Mouse (Mus musculus) midbrain, embryonic 16.5 days (tissue): Measurements from ENCODE around the gene Zfp574. TPM values are rescaled to one million over a fixed set of nuclear protein-coding genes. Genes with fewer than 3 reads are reported as not detected.

Source experiments
- ATAC-seq: fragments of 200-750 bp; cut with Nextera tagmentation; 2 replicates; pipeline ENCODE4 v1.8.0; 2017; ENCODE audit warnings: moderate TSS enrichment
- H3K27ac ChIP-seq: fragments of 300-500 bp; sonication (generic); 2 replicates; pipeline ENCODE4 v1.5.1; 2014; ENCODE audit warnings: mild to moderate bottlenecking, low read length, mixed read lengths
- H3K27me3 ChIP-seq: fragments of 300-500 bp; sonication (generic); 2 replicates; pipeline ENCODE4 v1.6.1; 2014; ENCODE audit warnings: low read depth, low read length, mixed read lengths; ENCODE audit not compliant: control insufficient read depth, insufficient read depth
- H3K36me3 ChIP-seq: fragments of 300-500 bp; sonication (generic); 2 replicates; pipeline ENCODE4 v1.6.1; 2014; ENCODE audit warnings: mild to moderate bottlenecking, low read length, moderate library complexity, mixed read lengths; ENCODE audit not compliant: control insufficient read depth, insufficient read depth
- H3K4me1 ChIP-seq: fragments of 300-500 bp; sonication (generic); 2 replicates; pipeline ENCODE4 v1.6.1; 2014; ENCODE audit warnings: mild to moderate bottlenecking, low read length, mixed read lengths; ENCODE audit not compliant: control insufficient read depth, insufficient read depth
- H3K4me2 ChIP-seq: fragments of 300-500 bp; sonication (generic); 2 replicates; pipeline ENCODE4 v1.6.1; 2014; ENCODE audit warnings: mild to moderate bottlenecking, low read length, mixed read lengths
- H3K4me3 ChIP-seq: fragments of 300-500 bp; sonication (generic); 2 replicates; pipeline ENCODE4 v1.5.1; 2014; ENCODE audit warnings: low read depth, mild to moderate bottlenecking, low read length, moderate library complexity, mixed read lengths
- H3K9ac ChIP-seq: fragments of 300-500 bp; sonication (generic); 2 replicates; pipeline ENCODE4 v1.6.1; 2014; ENCODE audit warnings: low read depth, low read length, mixed read lengths
- H3K9me3 ChIP-seq: fragments of 300-500 bp; sonication (generic); replicated peaks from 2 replicates; pipeline ENCODE4 v1.6.1; 2014; ENCODE audit warnings: mild to moderate bottlenecking, low read length, mixed read lengths; ENCODE audit not compliant: control insufficient read depth, poor library complexity, severe bottlenecking
- WGBS: fragments of 180-500 bp; shearing (Covaris S2); extraction: QIAGEN DNeasy Blood & Tissue Kit; methylation state at CpG from one replicate; pipeline ENCODE4 v1.1.7; 2014; 5-methylcytosine and 5-hydroxymethylcytosine counted together
- polyA plus RNA-seq: library from polyadenylated mRNA; unstranded; fragments of >200 nt; fragmentation: Nextera tagmentation; extraction: Ambion mirVana; gene quantifications from 2 replicates; pipeline ENCODE4 v1.2.1, GENCODE M21; 2015

Gene Zfp574
- polyA plus RNA-seq, 1 experiment from 2014 or later = 33.7 TPM

DNA sequence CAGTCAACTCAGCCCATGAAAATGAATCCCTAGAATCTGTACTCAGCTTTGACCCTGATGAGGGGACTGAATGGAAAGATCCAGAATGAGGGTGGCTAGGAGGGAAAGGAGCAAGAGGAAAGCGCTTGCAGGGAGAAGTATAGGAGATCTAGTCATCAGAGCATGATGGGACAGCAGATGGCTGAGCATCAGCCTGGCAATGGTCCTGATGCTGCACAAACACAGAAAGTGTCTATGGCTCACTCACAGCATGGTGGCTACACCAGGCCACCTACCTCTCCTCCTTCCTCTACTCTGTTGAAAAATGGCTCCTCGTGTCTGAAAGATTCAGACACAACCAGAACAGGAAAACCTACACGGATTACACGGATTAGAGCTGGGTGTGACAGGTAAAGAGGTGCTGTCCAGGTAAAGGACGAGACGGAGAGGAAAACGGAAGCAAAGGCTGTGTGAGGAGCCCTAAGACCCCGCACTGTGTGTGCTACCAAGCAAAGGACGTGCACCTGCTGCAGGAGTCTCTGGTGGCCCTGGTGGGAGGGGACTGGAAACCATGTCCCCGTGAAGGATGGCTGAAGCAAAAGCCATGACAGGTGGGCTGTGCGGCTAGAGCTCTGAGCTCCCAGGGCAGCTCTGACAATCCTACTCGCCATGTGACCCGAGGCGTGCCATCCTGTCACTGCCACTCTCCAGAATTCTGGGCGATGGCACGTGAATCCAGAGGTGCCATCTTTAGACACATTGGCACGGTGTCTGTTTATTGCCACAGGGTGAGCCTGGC is 40.0 kb downstream of the Zfp574 start:
- no peak for ATAC-seq
- WGBS = 85% methylated on average over 17 of the region's 17 CpGs
- H3K27ac ChIP-seq = no peak overlapping the region

GRCm38 (mm10) chr7:25112956-25113603 is 40.7 kb downstream of the Zfp574 start:
- H3K4me1 ChIP-seq = no peaks in the 10 kb centered on the region
- H3K4me3 ChIP-seq = no peak overlapping the region
- no peak overlapping the region for H3K4me2 ChIP-seq
- ATAC-seq = no peak
- no peak overlapping the region for H3K27ac ChIP-seq
- H3K9me3 ChIP-seq = no peaks in the 10 kb centered on the region
- WGBS = 88% methylated on average over 16 of the region's 16 CpGs
- H3K27me3 ChIP-seq = no peaks in the 10 kb centered on the region
- peaks cover 17% of the 10 kb centered on the region for H3K36me3 ChIP-seq
- H3K9ac ChIP-seq = no peak overlapping the region

More for the DNA sequence above, 40.0 kb downstream of the Zfp574 start:
- Histone ChIP-seq H3K9me3 (no peaks in the 10 kb centered on the region), H3K4me2 (no peak overlapping the region), H3K27me3 (no peaks in the 10 kb centered on the region), H3K4me1 (no peaks in the 10 kb centered on the region), H3K9ac (no peak overlapping the region), H3K4me3 (no peak overlapping the region), H3K36me3 (peaks cover 17% of the 10 kb centered on the region)

- H3K4me3 ChIP-seq = no peak overlapping the region
- no peaks in the 10 kb centered on the region for H3K4me1 ChIP-seq
- no peak; the same call in 1 of the 2 replicates for ATAC-seq
- no peak overlapping the region for H3K27ac ChIP-seq
- H3K27me3 ChIP-seq = no peaks in the 10 kb centered on the region
- 75% methylated on average over 15 of the region's 25 CpGs for WGBS
- peaks cover 3% of the 10 kb centered on the region; the same call in 1 of the 2 replicates for H3K36me3 ChIP-seq
- no peaks in the 10 kb centered on the region for H3K9me3 ChIP-seq
- H3K4me2 ChIP-seq = no peak overlapping the region
- H3K9ac ChIP-seq = no peak overlapping the region
These were observed 47.9 kb downstream of the Zfp574 start for GRCm38 (mm10) chr7:25120061-25120834.

DNA sequence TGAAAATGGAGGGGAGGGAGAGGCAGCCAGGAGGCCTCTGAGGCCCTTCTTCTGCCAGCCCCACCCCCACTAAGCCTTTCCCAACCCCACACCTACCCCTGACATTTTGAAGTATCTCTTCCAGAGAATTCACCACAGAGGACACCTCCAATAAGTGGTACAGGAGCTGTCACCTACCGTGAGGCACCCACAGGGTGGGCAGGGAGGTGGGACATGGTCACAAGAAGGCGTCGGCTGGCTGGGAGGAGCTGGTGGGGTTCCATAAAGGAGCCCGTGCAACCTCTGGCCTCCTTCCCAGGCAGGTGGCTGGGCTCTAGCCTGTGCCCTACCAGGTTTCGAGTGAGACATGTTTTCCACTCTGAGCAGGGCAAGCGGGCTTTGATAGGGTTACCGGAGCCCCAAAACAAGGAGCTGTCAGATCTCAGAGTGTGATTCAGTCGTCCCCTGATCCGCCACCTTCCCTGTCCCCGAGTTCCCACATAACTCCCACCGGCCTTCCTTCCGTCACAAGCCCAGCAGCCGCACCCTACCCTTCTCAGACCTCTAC is 48.9 kb downstream of the Zfp574 start:
- Histone ChIP-seq H3K4me1 (no peaks in the 10 kb centered on the region), H3K36me3 (no peaks in the 10 kb centered on the region), H3K4me3 (no peak overlapping the region), H3K27ac (no peak overlapping the region), H3K9me3 (no peaks in the 10 kb centered on the region), H3K9ac (no peak overlapping the region), H3K4me2 (no peak overlapping the region), H3K27me3 (no peaks in the 10 kb centered on the region)
- ATAC-seq = no peak
- 74% methylated on average over 13 of the region's 13 CpGs for WGBS

GRCm38 (mm10) chr7:25125716-25126281 is 53.4 kb downstream of the Zfp574 start:
- H3K9ac ChIP-seq = no peak overlapping the region
- no peaks in the 10 kb centered on the region for H3K9me3 ChIP-seq
- 85% methylated on average over 10 of the region's 10 CpGs for WGBS
- no peak for ATAC-seq
- H3K36me3 ChIP-seq = no peaks in the 10 kb centered on the region
- H3K4me3 ChIP-seq = no peak overlapping the region
- H3K27ac ChIP-seq = no peak overlapping the region
- no peaks in the 10 kb centered on the region for H3K27me3 ChIP-seq
- no peak overlapping the region for H3K4me2 ChIP-seq
- H3K4me1 ChIP-seq = no peaks in the 10 kb centered on the region

DNA sequence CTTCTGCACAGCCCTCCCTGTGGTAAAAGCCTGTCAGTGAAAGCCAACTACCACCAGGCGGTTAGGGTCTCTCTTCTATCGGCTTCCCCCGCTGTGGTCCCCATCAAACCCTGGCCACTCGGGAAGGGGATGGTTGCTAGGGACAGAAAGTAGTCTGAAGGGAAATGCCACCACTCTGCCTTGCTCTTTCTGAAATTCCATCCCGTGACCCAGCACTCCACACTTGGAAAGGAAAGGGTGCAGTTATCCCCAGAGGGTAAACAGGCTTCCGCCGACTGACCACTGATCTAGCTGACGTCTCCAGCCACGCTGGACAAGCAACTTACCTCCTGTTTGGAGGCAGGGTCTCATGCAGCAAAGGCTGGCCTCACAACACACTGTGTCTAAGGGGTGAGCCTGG is 55.6 kb downstream of the Zfp574 start:
- Histone ChIP-seq H3K4me1 (peaks cover 6% of the 10 kb centered on the region; the same call in 1 of the 2 replicates), H3K36me3 (no peaks in the 10 kb centered on the region), H3K9ac (no peak overlapping the region), H3K27me3 (no peaks in the 10 kb centered on the region), H3K4me3 (no peak overlapping the region), H3K27ac (no peak overlapping the region), H3K9me3 (no peaks in the 10 kb centered on the region), H3K4me2 (no peak overlapping the region)
- WGBS = 73% methylated on average over 9 of the region's 9 CpGs
- ATAC-seq = no peak

- Histone ChIP-seq H3K36me3 (no peaks in the 10 kb centered on the region), H3K27me3 (no peaks in the 10 kb centered on the region), H3K9ac (no peak overlapping the region), H3K27ac (no peak overlapping the region), H3K4me2 (no peak overlapping the region), H3K9me3 (no peaks in the 10 kb centered on the region), H3K4me1 (peaks cover 13% of the 10 kb centered on the region), H3K4me3 (no peak overlapping the region)
- ATAC-seq = no peak
- WGBS = 72% methylated on average over 13 of the region's 13 CpGs
These were observed 57.1 kb downstream of the Zfp574 start for GRCm38 (mm10) chr7:25129390-25129979.

- H3K4me3 ChIP-seq = no peak overlapping the region
- H3K27me3 ChIP-seq = no peaks in the 10 kb centered on the region; the same call in 1 of the 2 replicates
- H3K27ac ChIP-seq = no peak overlapping the region
- H3K9ac ChIP-seq = no peak overlapping the region
- peaks cover 19% of the 10 kb centered on the region for H3K4me1 ChIP-seq
- H3K4me2 ChIP-seq = no peak overlapping the region
- 78% methylated on average over 11 of the region's 11 CpGs for WGBS
- no peaks in the 10 kb centered on the region for H3K36me3 ChIP-seq
- no peaks in the 10 kb centered on the region for H3K9me3 ChIP-seq
- ATAC-seq = no peak
These were observed 58.2 kb downstream of the Zfp574 start for GRCm38 (mm10) chr7:25130565-25130964.
